Mouse (Mus musculus) ovary, adult 18-20 months (tissue): ENCODE measurements at regions not wholly inside any gene's neighbourhood (a gene's known extent, or its start where the extent isn't known, plus 50 kb on each side); places are given as distances from the start of the nearest gene placed in this dataset.

Source experiments
- DNase-seq: peaks from one replicate; pipeline ENCODE4 v3.0.0; 2022; ENCODE audit warnings: low spot score, mixed read lengths

DNA sequence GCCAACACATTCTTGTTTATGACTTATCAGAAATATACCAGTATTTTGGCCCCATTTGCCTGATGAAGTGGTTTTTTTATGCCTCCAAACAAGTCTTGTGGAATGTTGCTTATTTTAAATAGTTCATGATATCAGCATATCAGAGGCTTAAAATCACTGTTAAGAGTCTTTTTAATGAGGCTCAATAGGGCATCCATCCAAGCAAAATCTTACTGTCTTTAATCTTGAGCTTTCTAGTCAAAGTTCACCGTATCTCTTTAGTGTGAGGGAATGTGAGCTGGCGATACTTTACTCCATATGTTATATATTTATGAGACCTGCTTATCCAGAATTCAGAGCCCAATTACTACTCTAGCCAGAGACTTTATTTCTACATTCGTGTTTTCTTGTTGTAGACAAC lies 263.0 kb upstream of the BC052040 start:
- no peak for DNase-seq

DNA sequence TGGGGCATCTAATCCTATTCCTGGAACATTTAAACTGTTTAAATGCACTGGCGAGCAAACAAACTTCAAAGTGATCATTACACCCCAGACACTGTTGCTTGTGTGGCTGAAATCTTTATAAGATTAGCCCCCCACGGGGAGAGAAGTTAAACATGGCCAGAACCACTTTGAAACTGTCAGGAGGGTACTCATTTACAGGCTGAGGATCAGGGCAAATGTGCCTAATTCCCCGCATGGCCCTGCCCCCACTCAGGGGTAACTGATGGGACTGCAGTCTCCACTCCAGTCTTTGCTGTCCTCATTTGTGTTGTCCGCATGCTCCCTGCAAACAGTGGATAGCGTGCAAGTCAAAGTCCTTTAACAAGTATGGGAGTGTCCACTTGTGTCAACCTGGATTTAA lies 258.9 kb upstream of the BC052040 start:
- DNase-seq = no peak

DNA sequence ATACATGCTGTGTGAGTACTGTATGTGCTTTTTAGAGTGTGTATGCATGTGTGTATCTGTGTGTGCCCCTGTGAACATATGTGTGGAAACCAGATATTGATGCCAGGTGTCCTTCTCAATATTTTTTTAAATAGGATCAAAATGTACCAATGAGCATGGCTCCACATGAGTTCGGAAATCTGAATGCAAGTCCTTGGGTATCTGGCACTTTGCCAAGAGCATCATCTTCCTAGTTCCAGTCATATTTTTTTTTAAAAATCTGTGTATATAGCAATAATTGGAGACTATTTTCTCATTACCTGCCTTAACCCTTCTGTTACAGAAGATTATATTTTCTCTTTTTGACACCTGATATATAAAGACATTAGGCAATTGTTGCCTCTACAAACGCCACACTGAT lies 255.0 kb upstream of the BC052040 start:
- no peak for DNase-seq

DNA sequence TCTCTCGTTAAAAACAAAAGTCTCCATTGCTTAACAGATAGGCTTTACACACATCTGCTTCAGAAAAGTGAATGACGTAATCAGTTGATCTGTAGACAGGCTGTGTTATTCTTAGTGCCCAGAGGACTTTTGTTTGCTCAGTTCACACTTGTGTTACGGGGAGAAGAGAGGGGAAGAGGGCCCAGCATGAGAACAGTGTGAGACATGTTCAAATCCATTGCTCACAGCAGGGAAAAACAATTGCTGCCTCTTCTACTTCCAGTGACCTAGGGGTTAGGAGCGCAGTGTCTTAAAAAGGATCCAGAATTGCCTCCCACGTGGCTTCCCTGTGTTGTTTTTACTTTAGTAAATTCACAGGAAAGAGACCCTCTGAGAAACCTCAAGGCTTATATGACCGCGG lies 243.3 kb upstream of the BC052040 start:
- no peak for DNase-seq

DNA sequence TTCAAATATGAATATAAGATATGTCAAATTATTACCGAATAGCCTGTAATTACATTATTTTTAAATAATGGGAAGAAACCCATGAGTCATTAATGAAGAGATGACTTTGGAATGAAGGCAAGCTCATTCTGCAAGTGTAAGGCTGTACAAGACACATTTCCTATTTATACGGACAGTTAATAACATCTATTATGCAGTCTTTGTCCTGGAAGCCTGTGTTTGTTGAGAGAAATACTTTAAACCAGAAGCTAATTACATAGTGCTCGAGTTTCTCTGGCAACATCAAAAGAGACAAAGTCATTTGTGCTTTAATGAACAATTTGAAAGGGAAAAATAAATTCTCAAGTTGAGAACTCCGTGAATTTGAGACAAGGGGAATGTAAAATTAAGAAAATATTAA lies 242.5 kb upstream of the BC052040 start:
- no peak for DNase-seq

DNA sequence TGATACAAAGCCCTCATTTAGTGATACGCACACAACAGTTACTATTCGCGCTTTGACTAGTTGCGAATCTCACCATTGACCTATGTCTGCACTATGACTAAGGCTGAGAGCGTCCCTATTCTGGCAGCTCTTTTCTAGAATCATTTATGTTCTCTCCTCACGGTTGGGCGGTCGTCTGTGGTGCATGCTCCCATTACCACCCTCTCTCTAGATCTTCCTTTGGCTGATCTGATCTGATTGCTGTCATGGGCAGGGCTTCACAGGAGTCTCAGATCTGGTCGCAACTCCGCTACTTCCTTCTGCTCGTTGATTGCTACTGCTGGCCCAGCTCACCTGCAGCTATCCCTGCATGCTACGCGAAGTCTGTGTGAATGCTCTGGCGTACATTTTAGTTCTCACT lies 239.2 kb upstream of the BC052040 start:
- no peak for DNase-seq

DNA sequence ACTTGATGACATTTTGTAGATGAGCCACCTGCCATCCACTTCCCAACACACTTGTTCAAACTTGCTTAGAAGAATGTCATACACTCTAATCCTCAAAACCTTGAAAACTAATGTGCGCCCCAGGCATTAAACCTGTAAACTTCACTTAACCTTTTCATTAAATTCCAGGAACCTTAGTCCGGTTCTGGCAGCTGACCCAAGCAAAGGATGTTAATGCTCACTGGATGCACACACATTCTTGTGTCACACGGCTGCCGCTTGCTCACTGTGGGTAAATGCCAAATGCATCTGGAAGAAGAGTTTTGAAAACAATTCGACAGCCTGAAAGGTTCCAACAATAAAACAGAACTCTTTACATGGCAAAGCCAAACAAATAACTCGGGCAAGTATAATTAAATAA lies 235.0 kb upstream of the BC052040 start:
- no peak for DNase-seq

DNA sequence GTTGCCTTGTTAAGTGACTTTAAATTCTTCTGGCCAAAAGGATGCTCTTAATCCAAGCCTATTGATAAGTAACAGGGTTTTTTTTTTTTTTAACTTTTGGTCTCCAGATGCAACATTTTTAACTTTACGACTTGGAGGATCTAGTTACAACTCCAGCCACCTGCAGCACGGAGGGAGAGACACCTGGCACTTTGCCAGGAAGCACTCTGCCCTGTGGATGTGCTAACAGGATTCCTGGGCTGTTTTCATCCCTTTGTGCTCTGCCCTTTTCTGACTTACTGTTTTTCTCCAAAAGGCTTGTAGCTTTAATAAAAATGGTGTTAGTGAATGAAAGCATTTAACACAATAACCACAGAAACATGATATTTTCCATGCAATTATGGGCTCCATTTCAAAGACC lies 233.3 kb upstream of the BC052040 start:
- DNase-seq = no peak

DNA sequence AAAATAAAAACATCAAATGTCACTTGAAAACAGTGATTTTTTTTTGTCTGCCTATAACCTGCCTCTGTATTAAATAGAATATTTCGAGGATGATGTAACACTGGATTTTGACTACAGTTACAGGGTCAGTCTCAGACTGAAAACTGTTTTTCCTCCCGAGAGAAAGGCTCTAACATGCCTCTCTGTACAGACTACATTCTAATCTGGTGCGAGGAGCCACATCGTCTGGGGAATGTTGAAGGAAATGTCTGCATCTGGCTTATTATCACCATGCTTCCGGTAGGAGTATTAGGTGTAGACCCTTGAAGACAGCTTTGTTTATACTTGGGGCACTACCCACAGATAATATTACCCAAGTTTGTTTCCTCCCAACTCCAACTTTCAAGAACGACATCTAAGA lies 210.4 kb upstream of the BC052040 start:
- no peak for DNase-seq

DNA sequence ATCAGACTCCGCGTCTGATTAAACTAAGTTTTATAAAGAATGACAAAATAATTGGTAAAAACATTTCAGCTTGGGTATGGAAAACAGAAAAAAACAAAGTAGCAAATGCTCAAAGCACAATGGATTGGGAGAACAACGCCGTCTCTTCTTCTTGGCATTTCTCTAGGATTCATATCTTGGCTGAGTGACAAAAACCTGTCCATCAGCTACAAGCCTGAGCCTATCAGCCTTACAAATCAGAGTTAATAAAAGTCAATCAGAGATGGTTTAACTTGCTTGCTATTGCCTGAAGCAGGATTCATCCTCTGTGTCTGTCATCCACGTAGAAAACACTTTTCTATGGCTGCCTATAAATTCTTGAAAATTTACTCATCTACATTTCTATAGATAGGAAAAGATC lies 206.2 kb upstream of the BC052040 start:
- no peak for DNase-seq

DNA sequence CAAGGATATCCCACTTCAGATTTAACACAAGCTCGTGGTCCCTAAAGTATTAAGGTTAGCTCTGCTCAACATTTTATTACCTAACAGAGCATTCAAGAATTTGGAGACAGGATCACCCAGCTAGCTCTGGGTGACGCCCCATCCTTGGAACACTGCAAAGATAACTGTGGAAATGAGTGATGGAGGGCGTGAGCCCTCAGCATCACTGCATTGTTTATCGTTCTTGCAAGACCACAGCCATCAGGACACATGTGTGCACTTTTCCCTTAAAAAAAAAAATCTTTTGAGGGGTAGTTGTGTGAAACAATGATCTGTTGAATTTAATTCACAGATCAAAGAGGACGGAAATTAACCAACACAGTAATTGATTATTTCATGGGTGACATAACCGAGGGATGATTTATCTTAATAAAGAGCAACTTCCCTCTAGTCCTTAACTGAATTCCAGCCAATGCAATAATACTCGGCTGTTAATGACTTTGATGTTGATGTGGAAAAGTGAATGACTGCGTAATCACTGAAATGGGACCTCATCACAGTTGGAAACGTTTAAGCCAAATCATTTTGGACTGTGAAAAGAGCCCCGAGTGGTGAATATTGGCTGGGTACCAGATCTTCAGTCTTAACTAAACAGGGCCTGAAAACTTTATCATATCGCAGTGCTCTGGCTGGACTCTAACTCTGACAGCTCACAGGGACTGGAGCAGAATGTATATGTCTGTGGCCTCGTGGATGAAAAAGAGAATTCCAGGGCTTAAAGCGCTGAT lies 196.9 kb upstream of the BC052040 start:
- DNase-seq = no peak

DNA sequence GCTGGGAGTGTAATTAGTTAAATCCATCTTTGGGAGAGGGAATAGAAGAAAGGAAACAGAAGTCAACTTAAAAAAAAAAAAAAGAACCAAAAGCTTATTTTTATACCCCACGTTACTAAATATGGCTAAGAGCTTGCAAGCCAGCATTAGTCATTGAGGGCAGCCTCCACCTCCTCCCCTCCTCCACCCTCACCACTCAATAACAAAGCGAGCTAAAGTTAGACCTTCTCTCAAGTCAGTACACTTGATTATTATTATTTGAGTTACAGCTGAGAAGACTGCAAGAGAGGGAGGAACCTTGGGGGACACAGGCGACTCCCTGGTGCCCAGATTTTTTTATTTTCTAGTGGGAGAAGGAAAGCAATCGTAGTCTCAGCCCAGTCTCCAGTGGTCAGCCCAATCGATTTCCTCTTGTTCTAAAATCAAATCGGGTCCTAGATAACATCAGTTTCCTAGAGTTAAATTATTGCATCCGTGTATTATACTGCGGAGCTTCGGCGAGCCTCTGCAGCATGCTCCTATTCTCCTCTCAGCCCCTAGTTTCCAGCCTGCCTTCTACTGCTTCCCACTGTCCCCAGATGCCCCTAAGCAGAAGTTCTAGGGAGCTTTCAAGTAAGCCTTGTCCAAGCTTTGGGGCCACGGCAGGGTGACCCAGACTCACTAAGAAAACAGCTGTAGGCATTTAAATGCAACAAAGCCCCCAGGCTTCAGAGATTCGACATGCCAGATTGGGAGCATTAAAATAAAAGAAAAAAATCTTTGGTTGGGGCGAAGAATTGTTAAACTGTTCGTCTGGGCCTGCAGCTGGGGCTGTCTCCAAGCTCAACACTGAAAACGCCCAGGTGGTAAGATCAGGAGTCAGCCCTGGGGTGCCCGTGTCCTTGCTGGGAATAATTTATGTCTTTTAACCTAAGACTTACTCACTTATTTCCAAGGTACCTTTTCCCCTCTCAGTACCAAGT lies 196.0 kb upstream of the BC052040 start:
- no peak for DNase-seq

DNA sequence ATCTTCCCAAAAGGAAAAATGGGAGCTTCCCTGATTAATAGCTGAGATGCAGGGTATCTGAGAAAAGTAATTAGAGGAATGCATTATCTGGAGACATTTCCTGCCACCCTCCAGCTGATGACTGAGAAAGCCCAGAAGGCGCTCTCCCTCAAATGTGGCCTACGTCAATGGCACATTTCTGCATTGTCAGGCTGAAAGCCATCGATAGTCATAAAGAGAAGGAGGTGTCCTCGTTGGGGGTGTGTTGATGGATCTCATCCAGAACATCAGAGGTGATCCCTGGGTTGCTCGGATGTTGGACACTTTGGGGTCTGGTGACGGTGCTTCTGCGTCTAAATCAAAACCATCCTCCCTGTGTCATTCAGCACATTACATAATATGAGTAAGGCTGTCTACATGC lies 189.9 kb upstream of the BC052040 start:
- DNase-seq = no peak

DNA sequence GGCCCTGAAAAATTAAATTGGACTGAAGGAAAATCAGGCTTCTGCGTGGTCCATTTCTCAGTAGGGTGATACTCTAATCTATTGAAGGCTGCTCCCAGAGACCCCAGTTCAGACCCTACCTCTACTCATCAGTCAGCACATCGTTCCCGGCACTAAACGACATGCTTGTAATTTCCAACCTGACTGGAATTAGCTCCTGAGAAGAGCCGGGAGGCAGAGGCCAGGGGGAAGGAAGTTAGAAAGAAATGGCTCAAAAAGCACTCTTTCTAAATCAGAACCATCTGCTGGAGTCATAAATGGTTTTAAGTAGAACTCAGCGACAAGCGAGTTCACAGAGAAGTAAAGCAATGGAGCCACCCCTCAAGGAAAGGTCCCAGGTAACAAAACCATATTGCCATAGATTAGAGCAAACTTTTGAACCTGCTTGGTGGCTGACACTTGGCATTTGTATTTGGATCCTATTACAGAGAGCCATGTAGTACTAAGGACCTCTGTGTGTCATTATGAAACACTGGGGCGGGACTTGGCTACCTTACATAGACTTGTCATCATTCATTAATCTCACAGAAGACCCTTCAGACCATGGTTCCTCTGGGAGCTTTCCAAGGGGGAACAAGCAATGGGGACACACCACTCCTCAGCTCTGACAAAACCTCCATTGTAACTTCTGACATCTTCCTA lies 189.3 kb upstream of the BC052040 start:
- DNase-seq = no peak

DNA sequence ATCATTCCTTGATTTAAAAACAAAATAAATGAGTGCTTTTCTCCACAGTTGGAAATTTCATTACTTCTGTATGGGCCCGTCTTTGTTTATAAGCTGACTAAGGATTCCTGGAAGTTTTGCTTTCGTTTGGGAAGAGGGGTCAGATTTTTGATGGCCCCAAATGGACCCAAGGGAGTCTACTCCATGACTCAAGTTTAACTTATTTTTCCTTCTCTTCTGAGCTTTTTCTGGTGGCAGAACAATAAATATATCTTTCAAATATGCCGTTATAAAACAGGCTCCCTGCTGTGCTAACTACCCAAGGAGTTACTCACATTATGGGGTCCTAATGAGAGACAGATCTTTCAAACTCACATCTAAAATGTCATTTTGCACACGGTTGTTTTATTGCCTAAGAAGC lies 187.4 kb upstream of the BC052040 start:
- no peak for DNase-seq

DNA sequence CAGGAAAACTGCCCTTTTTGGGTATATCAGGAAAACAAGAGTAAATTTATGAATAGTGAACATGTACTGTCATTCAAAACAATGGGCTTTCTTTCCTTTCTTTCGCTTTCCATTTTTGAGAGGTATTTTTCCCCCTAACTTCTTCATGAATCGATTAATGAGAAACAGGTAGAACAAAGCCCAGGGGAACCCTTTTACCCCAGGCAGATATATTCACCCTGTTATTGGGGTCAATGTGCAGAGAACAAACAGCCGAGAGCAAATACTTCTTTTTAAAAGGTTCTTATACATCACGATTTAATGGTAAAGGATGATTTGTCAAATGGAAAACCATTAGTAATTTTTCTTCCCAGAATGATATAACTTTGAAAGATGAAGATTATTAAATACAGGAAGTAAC lies 183.0 kb upstream of the BC052040 start:
- DNase-seq = no peak

DNA sequence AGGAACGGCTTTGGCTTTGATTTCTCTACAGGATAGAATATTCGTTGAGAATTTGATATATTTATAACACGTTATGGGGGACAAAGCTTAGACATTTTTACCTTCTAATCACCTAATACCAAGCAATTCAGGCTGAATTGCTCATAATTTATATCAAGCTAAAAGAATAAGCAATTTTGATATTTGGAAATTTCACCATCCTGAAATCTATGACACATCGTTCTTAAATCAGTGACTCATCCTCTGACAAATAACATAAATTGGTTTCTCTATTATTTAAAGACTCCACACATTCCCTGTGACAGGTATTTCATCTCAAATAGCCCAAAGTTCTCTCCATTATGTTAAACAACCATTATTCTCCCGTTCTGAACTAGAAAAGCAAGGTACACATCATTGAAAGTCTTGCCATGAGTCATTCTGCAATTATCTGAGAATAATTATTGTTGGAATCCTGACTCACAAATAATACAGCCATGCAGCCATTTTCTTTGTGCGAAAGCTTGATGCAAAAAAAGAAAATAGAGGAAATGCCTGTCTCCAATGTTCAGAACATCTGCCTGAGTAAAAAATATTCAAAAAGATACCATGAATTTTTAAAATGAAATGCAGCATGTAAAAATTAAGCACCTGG lies 182.3 kb upstream of the BC052040 start:
- DNase-seq = no peak

DNA sequence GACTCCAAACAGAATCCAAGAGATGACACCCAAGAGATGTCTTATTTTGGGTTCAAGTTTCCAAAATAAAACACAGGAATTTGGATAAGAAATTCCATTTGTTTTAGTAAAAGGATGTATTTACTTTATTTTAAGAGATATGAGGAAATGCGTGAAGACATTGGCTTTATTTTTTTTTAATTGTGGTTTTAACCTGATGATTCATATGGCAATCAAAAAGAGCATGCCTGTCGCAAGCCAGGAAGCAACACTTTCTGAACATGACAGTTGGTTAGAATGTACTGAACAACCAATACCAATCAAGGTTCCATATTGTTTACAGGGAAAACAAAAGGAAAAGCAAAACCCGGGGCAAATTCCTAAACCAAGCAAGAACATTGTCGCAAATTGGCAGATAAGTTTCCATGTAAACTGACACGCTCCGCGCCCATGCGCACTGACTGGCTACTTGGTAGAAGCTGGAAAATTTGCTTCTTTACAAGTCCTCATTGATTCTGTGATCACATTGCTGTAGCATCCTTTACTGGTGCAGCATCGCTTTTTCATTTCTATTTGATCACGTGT lies 181.4 kb upstream of the BC052040 start:
- DNase-seq = no peak

DNA sequence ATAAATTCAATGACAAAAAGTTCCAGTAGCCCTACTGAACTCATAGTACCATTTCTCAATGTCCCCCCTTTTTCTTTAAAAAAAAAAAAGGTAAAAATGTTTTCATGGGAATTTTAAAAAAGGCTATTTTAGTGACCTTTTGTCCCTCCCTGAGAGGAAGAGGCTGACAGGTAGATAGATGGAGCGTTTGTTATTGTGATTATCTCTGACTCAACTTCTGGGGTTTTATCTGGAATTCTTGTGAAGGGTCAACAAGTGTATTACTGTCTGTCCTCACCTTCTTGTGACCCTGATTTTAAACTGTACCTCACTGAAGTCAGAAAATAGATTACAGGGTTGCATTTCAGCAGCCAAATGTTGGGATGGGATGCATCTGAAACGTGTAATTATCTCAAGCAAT lies 179.3 kb upstream of the BC052040 start:
- DNase-seq = no peak

DNA sequence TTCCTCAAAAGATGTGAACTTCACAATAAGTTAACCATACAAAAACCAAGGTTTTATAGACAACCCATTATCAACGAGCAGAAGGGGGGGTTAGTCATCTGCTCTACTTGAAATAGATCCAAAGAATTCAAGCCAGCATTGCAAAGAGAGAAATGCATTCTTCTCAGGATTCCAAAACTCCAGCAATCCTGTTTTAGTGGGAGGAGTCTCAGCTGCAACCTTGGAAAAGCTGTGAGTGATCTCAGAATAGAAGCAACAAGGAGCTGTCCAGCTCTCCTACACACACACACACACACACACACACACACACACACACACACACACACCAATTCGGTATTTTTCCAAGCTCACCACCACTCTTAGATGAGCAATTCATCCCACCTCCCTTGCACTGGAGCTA lies 149.0 kb upstream of the BC052040 start:
- DNase-seq = no peak

DNA sequence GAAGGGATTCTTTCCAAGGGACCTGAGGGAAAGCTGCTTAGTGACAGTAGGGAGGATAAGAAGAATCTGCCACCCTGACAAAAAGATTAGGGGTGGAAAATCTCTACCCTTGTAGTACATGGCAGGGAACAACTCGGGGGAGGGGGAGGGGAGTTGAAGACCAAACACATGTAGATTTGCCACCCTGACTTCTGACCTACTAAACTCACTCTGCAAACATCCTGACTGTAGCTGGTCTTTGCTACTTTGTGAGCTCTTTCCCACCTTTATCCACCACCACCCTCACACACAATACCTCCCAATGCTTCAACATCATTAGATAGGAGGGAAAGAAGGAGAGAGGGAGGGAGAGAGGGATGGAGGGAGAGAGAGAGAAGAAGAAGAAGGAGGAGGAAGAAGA lies 140.4 kb upstream of the BC052040 start:
- DNase-seq = no peak
